Mouse (Mus musculus) c-Kit-negative CD71-positive TER-119-positive erythroid progenitor cells, embryonic 14.5 days (primary cell): ENCODE measurements around the gene Rcan2.
"Not testable (repeated sequence)": the region's sequence is repeated elsewhere in the genome, so short reads cannot be mapped to it uniquely, and the experiment has no call there.

Experiments used
- DNase-seq: peaks from one replicate; pipeline ENCODE4 v3.0.0-alpha.2; 2013; ENCODE audit warnings: low read depth, low spot score

The Rcan2 gene

GRCm38 (mm10) chr17:43824781-43825410 is 23.7 kb downstream of the Rcan2 start:
- no peak for DNase-seq

- not testable (repeated sequence) for DNase-seq
Measured at GRCm38 (mm10) chr17:43825411-43825785, 24.2 kb downstream of the Rcan2 start.

- no peak for DNase-seq
Measured at GRCm38 (mm10) chr17:43827261-43827660, 26.1 kb downstream of the Rcan2 start.

GRCm38 (mm10) chr17:43832401-43833124 is 31.4 kb downstream of the Rcan2 start:
- DNase-seq, result no peak

- no peak for DNase-seq
Measured at GRCm38 (mm10) chr17:43840208-43840607, 39.1 kb downstream of the Rcan2 start.

GRCm38 (mm10) chr17:43846714-43847113 is 45.6 kb downstream of the Rcan2 start:
- DNase-seq, result no peak

GRCm38 (mm10) chr17:43848903-43849302 is 47.8 kb downstream of the Rcan2 start:
- DNase-seq, result no peak

GRCm38 (mm10) chr17:43855132-43855531 is 54.0 kb downstream of the Rcan2 start:
- DNase-seq, result no peak

- no peak for DNase-seq
Measured at GRCm38 (mm10) chr17:43856081-43856480, 54.9 kb downstream of the Rcan2 start.

- DNase-seq, result no peak
Measured at GRCm38 (mm10) chr17:43868808-43869207, 67.7 kb downstream of the Rcan2 start.

- peak; percentile 8 for DNase-seq
Measured at GRCm38 (mm10) chr17:43869677-43870076, 68.5 kb downstream of the Rcan2 start.

GRCm38 (mm10) chr17:43874417-43874816 is 73.3 kb downstream of the Rcan2 start:
- no peak for DNase-seq

- DNase-seq, result no peak
Measured at GRCm38 (mm10) chr17:43877425-43877824, 76.3 kb downstream of the Rcan2 start.

- no peak for DNase-seq
Measured at GRCm38 (mm10) chr17:43883016-43883415, 81.9 kb downstream of the Rcan2 start.

- no peak for DNase-seq
Measured at GRCm38 (mm10) chr17:43886262-43886661, 85.1 kb downstream of the Rcan2 start.

GRCm38 (mm10) chr17:43887931-43888330 is 86.8 kb downstream of the Rcan2 start:
- DNase-seq, result no peak

GRCm38 (mm10) chr17:43897346-43897745 is 96.2 kb downstream of the Rcan2 start:
- no peak for DNase-seq

GRCm38 (mm10) chr17:43899405-43900092 is 98.4 kb downstream of the Rcan2 start:
- DNase-seq, result no peak

- no peak for DNase-seq
Measured at GRCm38 (mm10) chr17:43900133-43900532, 99.0 kb downstream of the Rcan2 start.

- no peak for DNase-seq
Measured at GRCm38 (mm10) chr17:43901474-43901873, 100.3 kb downstream of the Rcan2 start.

- DNase-seq, result no peak
Measured at GRCm38 (mm10) chr17:43903807-43904771, 102.9 kb downstream of the Rcan2 start.

- no peak for DNase-seq
Measured at GRCm38 (mm10) chr17:43904896-43905295, 103.7 kb downstream of the Rcan2 start.
